Mouse (Mus musculus): ENCODE data around the gene Stpg1.

Stpg1 gene

GRCm38 (mm10) chr4:135548521-135549077 lies 54.0 kb downstream of the Stpg1 start:
- DNase-seq (ENCODE audit: low spot score in 2 of 2): no peak

GRCm38 (mm10) chr4:135549323-135549722 lies 54.7 kb downstream of the Stpg1 start:
- no peak for DNase-seq (ENCODE audit: low spot score in 2 of 2)

GRCm38 (mm10) chr4:135563794-135564193 lies 69.2 kb downstream of the Stpg1 start:
- no peak for DNase-seq (ENCODE audit: low spot score in 2 of 2)

GRCm38 (mm10) chr4:135565400-135565799 lies 70.8 kb downstream of the Stpg1 start:
- DNase-seq (ENCODE audit: low spot score in 2 of 2): no peak

GRCm38 (mm10) chr4:135567042-135567441 lies 72.5 kb downstream of the Stpg1 start:
- DNase-seq (ENCODE audit: low spot score in 2 of 2): peak in 1 of 2 experiments; percentile 10

GRCm38 (mm10) chr4:135567484-135567883 lies 72.9 kb downstream of the Stpg1 start:
- no peak for DNase-seq (ENCODE audit: low spot score in 2 of 2)

- DNase-seq (ENCODE audit: low spot score in 2 of 2): no peak
These were observed 74.6 kb downstream of the Stpg1 start for GRCm38 (mm10) chr4:135569201-135569600.

GRCm38 (mm10) chr4:135570152-135571036 lies 75.8 kb downstream of the Stpg1 start:
- DNase-seq (ENCODE audit: low spot score in 2 of 2): no peak

GRCm38 (mm10) chr4:135571037-135571550 lies 76.5 kb downstream of the Stpg1 start:
- no peak for DNase-seq (ENCODE audit: low spot score in 2 of 2)

GRCm38 (mm10) chr4:135572276-135572675 lies 77.7 kb downstream of the Stpg1 start:
- DNase-seq (ENCODE audit: low spot score in 2 of 2): no peak

- peak in 1 of 2 experiments; percentile 18 for DNase-seq (ENCODE audit: low spot score in 2 of 2)
These were observed 78.7 kb downstream of the Stpg1 start, which contains the start of gene Grhl3 for GRCm38 (mm10) chr4:135573251-135573808. TSS of gene Grhl3 (minus strand) at chr4:135573630.

- no peak for DNase-seq (ENCODE audit: low spot score in 2 of 2)
These were observed 81.0 kb downstream of the Stpg1 start for GRCm38 (mm10) chr4:135575365-135576140.

- no peak for DNase-seq (ENCODE audit: low spot score in 2 of 2)
These were observed 83.9 kb downstream of the Stpg1 start for GRCm38 (mm10) chr4:135578490-135578889.

- DNase-seq (ENCODE audit: low spot score in 2 of 2): no peak
These were observed 85.1 kb downstream of the Stpg1 start for GRCm38 (mm10) chr4:135579695-135580094.

- no peak for DNase-seq (ENCODE audit: low spot score in 2 of 2)
These were observed 86.8 kb downstream of the Stpg1 start for GRCm38 (mm10) chr4:135581222-135581910.

GRCm38 (mm10) chr4:135584838-135585237 lies 90.2 kb downstream of the Stpg1 start:
- no peak for DNase-seq (ENCODE audit: low spot score in 2 of 2)
